Mouse (Mus musculus) forebrain, embryonic 11.5 days (tissue): ENCODE measurements around the gene Ttc12. TPM values are rescaled to one million over a fixed set of nuclear protein-coding genes. Genes with fewer than 3 reads are reported as not detected.

Experiments used
- ATAC-seq: fragments of 200-750 bp; cut with Nextera tagmentation; replicated peaks from 2 replicates; pipeline ENCODE4 v1.8.0; 2017; ENCODE audit warnings: moderate TSS enrichment; ENCODE audit not compliant: low FRiP score
- DNase-seq: peaks from one replicate; pipeline ENCODE4 v3.0.0-alpha.2; 2017; ENCODE audit warnings: low spot score
- H3K27ac ChIP-seq: fragments of 300-500 bp; sonication (generic); 2 replicates; pipeline ENCODE4 v1.5.1; 2014; ENCODE audit warnings: low read depth, low read length
- H3K27me3 ChIP-seq: fragments of 300-500 bp; sonication (generic); 2 replicates; pipeline ENCODE4 v1.6.1; 2014; ENCODE audit warnings: mild to moderate bottlenecking, low read length, mixed read lengths; ENCODE audit not compliant: control insufficient read depth, insufficient read depth
- H3K36me3 ChIP-seq: fragments of 300-500 bp; sonication (generic); 2 replicates; pipeline ENCODE4 v1.6.1; 2014; ENCODE audit warnings: mild to moderate bottlenecking, low read length, moderate library complexity, mixed read lengths; ENCODE audit not compliant: control insufficient read depth, insufficient read depth
- H3K4me1 ChIP-seq: fragments of 300-500 bp; sonication (generic); replicated peaks from 2 replicates; pipeline ENCODE4 v1.6.1; 2014; ENCODE audit warnings: low read length, mixed read lengths; ENCODE audit not compliant: control insufficient read depth, insufficient read depth
- H3K4me2 ChIP-seq: fragments of 300-500 bp; sonication (generic); 2 replicates; pipeline ENCODE4 v1.6.1; 2014; ENCODE audit warnings: low read depth, mild to moderate bottlenecking, low read length, moderate library complexity, mixed read lengths; ENCODE audit not compliant: severe bottlenecking
- H3K4me3 ChIP-seq: fragments of 300-500 bp; sonication (generic); 2 replicates; pipeline ENCODE4 v1.5.1; 2014; ENCODE audit warnings: low read depth, low read length
- H3K9ac ChIP-seq: fragments of 300-500 bp; sonication (generic); 2 replicates; pipeline ENCODE4 v1.6.1; 2014; ENCODE audit warnings: low read length
- H3K9me3 ChIP-seq: fragments of 300-500 bp; sonication (generic); 2 replicates; pipeline ENCODE4 v1.6.1; 2016; ENCODE audit warnings: low read length, mixed read lengths; ENCODE audit not compliant: control insufficient read depth
- WGBS: fragments of 180-500 bp; shearing (Covaris S2); extraction: QIAGEN DNeasy Blood & Tissue Kit; methylation state at CpG from one replicate; pipeline ENCODE4 v1.1.7; 2014; 5-methylcytosine and 5-hydroxymethylcytosine counted together
- polyA plus RNA-seq: library from polyadenylated mRNA; unstranded; fragments of >200 nt; fragmentation: Nextera tagmentation; extraction: Ambion mirVana; gene quantifications from 2 replicates; pipeline ENCODE4 v1.2.1, GENCODE M21; 2014

The Ttc12 gene
- polyA plus RNA-seq, 1 experiment from 2014 or later, result 1.9 TPM

DNA sequence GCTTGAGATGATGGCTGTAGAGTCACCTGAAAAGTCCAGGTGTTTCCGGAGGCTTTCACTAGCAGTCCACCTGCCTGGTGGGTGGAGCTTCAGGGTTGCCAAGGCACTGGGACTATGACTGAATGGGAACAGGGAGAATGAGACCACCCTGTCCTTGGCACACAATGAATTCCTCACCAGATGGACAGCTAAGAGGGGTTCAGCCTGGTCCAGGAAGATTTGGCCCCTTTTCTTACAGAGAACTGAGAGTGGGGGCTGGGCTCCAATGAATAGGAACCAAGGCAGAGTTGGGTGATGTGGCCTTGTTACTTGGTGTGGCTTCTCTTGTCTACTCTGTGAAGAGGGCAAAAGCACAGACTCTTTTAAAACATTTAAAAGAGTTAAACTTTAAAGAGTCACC, 33.6 kb downstream of the Ttc12 start:
- Histone ChIP-seq H3K4me1 (no peaks in the 10 kb centered on the region), H3K27ac (no peak overlapping the region), H3K9ac (no peak overlapping the region), H3K4me3 (no peak overlapping the region), H3K4me2 (no peak overlapping the region), H3K27me3 (no peaks in the 10 kb centered on the region), H3K36me3 (no peaks in the 10 kb centered on the region), H3K9me3 (no peaks in the 10 kb centered on the region)
- WGBS, result 100% methylated on average over 1 of the region's 1 CpGs
- ATAC-seq (no peak), DNase-seq (no peak)

- Histone ChIP-seq H3K27ac (no peak overlapping the region), H3K4me1 (no peaks in the 10 kb centered on the region), H3K4me3 (no peak overlapping the region), H3K9ac (no peak overlapping the region), H3K4me2 (no peak overlapping the region), H3K27me3 (no peaks in the 10 kb centered on the region), H3K9me3 (no peaks in the 10 kb centered on the region), H3K36me3 (no peaks in the 10 kb centered on the region)
- WGBS, result 79% methylated on average over 3 of the region's 3 CpGs
- DNase-seq, result no peak
- no peak for ATAC-seq
Measured at GRCm38 (mm10) chr9:49450491-49450890, 35.5 kb downstream of the Ttc12 start.

- DNase-seq (no peak), ATAC-seq (no peak)
- Histone ChIP-seq H3K36me3 (no peaks in the 10 kb centered on the region), H3K27me3 (no peaks in the 10 kb centered on the region), H3K27ac (no peak overlapping the region), H3K4me3 (no peak overlapping the region), H3K4me1 (no peaks in the 10 kb centered on the region), H3K4me2 (no peak overlapping the region), H3K9ac (no peak overlapping the region), H3K9me3 (no peaks in the 10 kb centered on the region)
- WGBS, result 80% methylated on average over 3 of the region's 3 CpGs
Measured at GRCm38 (mm10) chr9:49442621-49443020, 43.4 kb downstream of the Ttc12 start.

- H3K9me3 ChIP-seq, result no peaks in the 10 kb centered on the region
- H3K4me3 ChIP-seq, result no peak overlapping the region
- H3K4me1 ChIP-seq, result no peaks in the 10 kb centered on the region
- no peaks in the 10 kb centered on the region for H3K27me3 ChIP-seq
- DNase-seq, result no peak
- H3K27ac ChIP-seq, result no peak overlapping the region
- H3K9ac ChIP-seq, result no peak overlapping the region
- no peak overlapping the region for H3K4me2 ChIP-seq
- H3K36me3 ChIP-seq, result no peaks in the 10 kb centered on the region
- no peak for ATAC-seq
- WGBS, result 79% methylated on average over 5 of the region's 5 CpGs
Measured at GRCm38 (mm10) chr9:49427478-49427877, 58.5 kb downstream of the Ttc12 start.

DNA sequence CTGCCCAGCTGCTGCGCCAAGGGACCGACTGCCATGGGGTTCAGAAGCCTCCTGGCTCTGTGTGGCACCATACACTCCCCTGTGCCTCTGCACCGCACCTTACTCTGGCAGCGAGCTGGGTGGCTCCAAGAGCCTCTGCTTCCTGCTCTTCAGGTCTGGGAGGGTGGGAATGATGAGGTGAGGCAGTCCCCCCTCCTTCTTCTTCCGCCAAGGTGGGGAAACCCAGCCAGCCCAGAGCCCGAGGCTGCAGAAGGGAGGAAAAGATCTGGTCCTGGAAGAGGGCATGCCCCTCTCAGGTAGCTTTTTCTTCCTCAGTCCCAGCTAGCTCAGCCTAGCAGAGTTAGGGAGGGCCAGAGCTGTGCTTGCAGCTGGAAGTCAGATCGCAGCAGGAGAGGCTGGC, 59.1 kb downstream of the Ttc12 start, which contains the start of gene Ankk1:
TSS of gene Ankk1 (minus strand) at position 101 of the 400 bp plus-strand sequence.
- Histone ChIP-seq H3K36me3 (no peaks in the 10 kb centered on the region), H3K27me3 (no peaks in the 10 kb centered on the region), H3K4me1 (no peaks in the 10 kb centered on the region), H3K27ac (no peak within 1 kb of the TSS), H3K4me2 (no peak within 1 kb of the TSS), H3K4me3 (no peak within 1 kb of the TSS), H3K9ac (no peak within 1 kb of the TSS), H3K9me3 (no peaks in the 10 kb centered on the region)
- 88% methylated on average over 7 of the region's 7 CpGs for WGBS
- DNase-seq (no peak), ATAC-seq (no peak)

DNA sequence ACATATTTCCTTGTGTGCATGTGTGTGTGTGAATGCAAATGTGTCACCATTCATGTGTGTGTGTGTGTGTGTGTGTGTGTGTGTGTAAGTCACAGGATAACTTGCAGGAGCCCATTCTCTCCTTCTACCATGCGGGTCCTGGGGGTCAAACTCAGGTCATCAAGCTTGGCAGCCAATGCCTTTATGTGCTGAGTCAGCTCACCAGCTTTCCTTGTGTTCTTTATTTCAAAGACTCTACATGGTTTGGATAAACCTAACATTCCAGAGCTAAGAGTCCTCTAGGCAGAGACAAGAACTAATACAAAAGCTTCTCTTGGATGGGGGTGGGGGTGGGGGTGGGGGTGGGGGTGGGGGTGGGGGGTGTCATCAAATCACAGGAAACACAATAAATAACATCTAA, 60.4 kb downstream of the Ttc12 start:
- Histone ChIP-seq H3K4me3 (no peak overlapping the region), H3K4me2 (no peak overlapping the region), H3K9ac (no peak overlapping the region), H3K9me3 (no peaks in the 10 kb centered on the region), H3K36me3 (no peaks in the 10 kb centered on the region), H3K4me1 (no peaks in the 10 kb centered on the region), H3K27me3 (no peaks in the 10 kb centered on the region), H3K27ac (no peak overlapping the region)
- ATAC-seq (no peak), DNase-seq (no peak)
- WGBS, result 50% methylated on average over 1 of the region's 1 CpGs

GRCm38 (mm10) chr9:49423866-49424265, 62.2 kb downstream of the Ttc12 start:
- H3K4me2 ChIP-seq, result no peak overlapping the region
- H3K27me3 ChIP-seq, result no peaks in the 10 kb centered on the region
- H3K36me3 ChIP-seq, result no peaks in the 10 kb centered on the region
- no peak overlapping the region for H3K9ac ChIP-seq
- WGBS, result 90% methylated on average over 5 of the region's 5 CpGs
- no peaks in the 10 kb centered on the region for H3K9me3 ChIP-seq
- no peak overlapping the region for H3K4me3 ChIP-seq
- DNase-seq, result no peak
- no peaks in the 10 kb centered on the region for H3K4me1 ChIP-seq
- no peak overlapping the region for H3K27ac ChIP-seq
- ATAC-seq, result no peak

GRCm38 (mm10) chr9:49410621-49411020, 75.4 kb downstream of the Ttc12 start:
- Histone ChIP-seq H3K4me3 (no peak overlapping the region), H3K4me2 (no peak overlapping the region), H3K27ac (no peak overlapping the region), H3K36me3 (no peaks in the 10 kb centered on the region), H3K27me3 (no peaks in the 10 kb centered on the region), H3K4me1 (peaks cover 3% of the 10 kb centered on the region), H3K9me3 (no peaks in the 10 kb centered on the region), H3K9ac (no peak overlapping the region)
- 87% methylated on average over 5 of the region's 5 CpGs for WGBS
- ATAC-seq (no peak), DNase-seq (no peak)

- Histone ChIP-seq H3K9me3 (no peaks in the 10 kb centered on the region), H3K27ac (no peak overlapping the region), H3K9ac (no peak overlapping the region), H3K27me3 (no peaks in the 10 kb centered on the region), H3K36me3 (no peaks in the 10 kb centered on the region), H3K4me1 (peaks cover 3% of the 10 kb centered on the region), H3K4me2 (no peak overlapping the region), H3K4me3 (no peak overlapping the region)
- ATAC-seq, result no peak
- DNase-seq, result no peak
- WGBS, result 93% methylated on average over 5 of the region's 5 CpGs
Measured at GRCm38 (mm10) chr9:49407028-49407427, 79.0 kb downstream of the Ttc12 start.
